Mouse (Mus musculus) heart, postnatal 14 days (tissue): ENCODE data around the gene Mrps33. TPM values are rescaled to one million over a fixed set of nuclear protein-coding genes. Genes with fewer than 3 reads are reported as not detected.
A peak's percentile ranks its signal among the peaks of the same experiment; 100 is the strongest.

Experiments
- DNase-seq, 2 experiments: peaks; one replicate each; pipeline ENCODE4 v3.0.0; 2021 to 2022
- intact Hi-C: fragments of 180-260 bp; cut with DNase I; formaldehyde crosslinking; loops from one replicate; pipeline ENCODE4 v1.15.1; 2025
- long read RNA-seq, 2 experiments: library from polyadenylated mRNA; stranded (forward); transcript quantifications; one replicate each; pipeline ENCODE4 v2.0.0; 2021
- total RNA-seq, 2 experiments: library from RNA; stranded (reverse); gene quantifications; 2 replicates each; pipeline ENCODE4 v1.2.3; 2021

Mrps33 gene
- 10 to 100 TPM; 89.3 to 96.8 TPM for total RNA-seq
- long read RNA-seq, experiment 1, transcript Mrps33-202 (3 exons, 500 nt), result minor isoform, 12 of 145 reads
- long read RNA-seq, experiment 1, transcript Mrps33-201 (3 exons, 1,107 nt), result major isoform, 121 of 145 reads
- long read RNA-seq, experiment 1, partial matches to known transcripts, result 1 of 145 reads
- long read RNA-seq, experiment 1, other reads (novel, unspliced or antisense), result 11 of 145 reads
- long read RNA-seq, experiment 2, transcript Mrps33-201 (3 exons, 1,107 nt), result major isoform, 116 of 131 reads
- long read RNA-seq, experiment 2, transcript Mrps33-202 (3 exons, 500 nt), result minor isoform, 6 of 131 reads
- long read RNA-seq, experiment 2, partial matches to known transcripts, result 2 of 131 reads
- long read RNA-seq, experiment 2, other reads (novel, unspliced or antisense), result 7 of 131 reads

DNA sequence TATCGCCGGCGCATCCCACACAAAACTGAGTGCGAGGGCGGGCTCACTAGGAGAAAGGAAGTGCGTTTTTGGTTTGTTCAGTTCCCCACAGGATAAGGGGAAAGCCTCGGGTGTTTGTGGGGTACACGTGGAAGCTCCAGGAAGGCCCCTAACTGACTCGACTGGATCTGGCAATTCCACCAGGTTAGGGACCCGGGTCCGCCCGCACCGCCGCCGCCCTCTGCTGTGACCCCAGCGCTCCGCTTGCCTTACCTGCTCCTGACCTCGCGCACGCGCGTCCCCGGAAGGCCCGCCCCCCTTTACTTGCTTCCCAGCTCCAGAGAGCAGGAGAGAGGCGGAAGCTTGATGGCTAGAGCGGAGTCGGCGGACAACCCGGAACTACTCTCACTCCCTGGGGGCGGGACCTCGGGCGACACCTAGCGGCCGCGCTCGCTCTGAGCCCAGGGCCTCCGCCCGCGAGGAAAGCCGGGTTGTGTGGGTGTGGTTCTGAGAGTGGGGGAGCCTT is at the start of gene Mrps33:
Gene Mrps33 (minus strand): TSS at position 377 of the 505 bp plus-strand sequence.
- intact Hi-C loops, result no loop called here
- DNase-seq, result peak; percentile 97 to 99

GRCm38 (mm10) chr6:39849667-39850066 is 38.9 kb upstream of the Mrps33 start:
- DNase-seq, result no peak
- intact Hi-C loops, result no loop called here

GRCm38 (mm10) chr6:39848766-39849165 is 38.0 kb upstream of the Mrps33 start:
- DNase-seq, result no peak
- intact Hi-C loops, result no loop called here

DNA sequence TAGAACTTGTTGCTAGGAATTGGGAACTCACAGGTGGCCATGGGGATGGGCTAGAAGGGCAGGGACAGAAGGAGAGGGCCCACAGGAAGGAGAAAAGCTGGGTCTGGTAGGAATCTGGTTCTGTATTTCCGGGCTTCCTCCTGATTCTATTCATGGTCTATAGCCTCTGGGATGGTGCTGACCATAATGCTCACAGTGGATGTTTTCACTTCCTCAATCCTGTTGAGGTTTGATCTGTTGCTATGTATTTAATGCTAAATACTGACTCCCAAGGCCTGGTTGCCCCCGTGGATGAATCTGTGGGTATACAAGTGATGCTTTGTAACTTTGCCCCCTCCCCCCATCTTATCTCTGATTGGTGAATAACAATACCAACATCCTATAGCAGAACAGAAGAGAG is 36.8 kb upstream of the Mrps33 start:
- DNase-seq, result no peak

DNA sequence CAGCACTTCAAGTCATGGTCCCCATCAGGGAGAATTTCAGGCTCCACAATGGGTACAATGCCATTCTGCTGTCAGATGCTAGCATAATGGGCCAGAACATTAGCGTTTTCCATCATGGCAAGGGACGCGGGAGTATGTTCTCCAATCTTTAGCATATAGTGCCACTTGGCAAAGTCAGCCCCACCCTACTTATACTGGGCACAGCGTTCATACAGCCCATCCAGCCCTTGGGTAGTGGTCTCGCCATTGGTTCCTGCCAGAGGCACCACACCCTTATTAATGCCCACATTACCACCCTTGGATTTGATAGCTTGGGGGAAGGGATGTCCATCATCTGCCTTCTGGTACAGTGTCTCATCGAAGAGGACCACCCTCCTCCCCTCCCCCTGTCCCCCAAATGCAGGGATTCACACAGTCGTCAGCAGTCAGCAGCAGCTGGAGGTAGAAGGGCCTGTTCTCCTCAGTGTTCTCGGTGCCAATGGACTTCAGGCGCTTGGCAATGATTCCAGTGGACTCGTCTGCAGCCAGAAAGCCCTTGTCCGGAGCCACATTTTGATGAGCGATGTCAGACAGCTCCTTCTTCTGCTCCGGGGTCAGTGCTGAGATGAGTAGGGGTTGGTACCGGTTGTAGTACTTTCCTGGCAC is 33.0 kb upstream of the Mrps33 start:
- intact Hi-C loops, result no loop called here
- no peak for DNase-seq

More for the DNA sequence above, 36.8 kb upstream of the Mrps33 start:
- intact Hi-C loops, result no loop called here

GRCm38 (mm10) chr6:39828736-39829135 is 17.9 kb upstream of the Mrps33 start:
- DNase-seq, result peak; percentile 40 to 53
- intact Hi-C loops, result no loop called here

DNA sequence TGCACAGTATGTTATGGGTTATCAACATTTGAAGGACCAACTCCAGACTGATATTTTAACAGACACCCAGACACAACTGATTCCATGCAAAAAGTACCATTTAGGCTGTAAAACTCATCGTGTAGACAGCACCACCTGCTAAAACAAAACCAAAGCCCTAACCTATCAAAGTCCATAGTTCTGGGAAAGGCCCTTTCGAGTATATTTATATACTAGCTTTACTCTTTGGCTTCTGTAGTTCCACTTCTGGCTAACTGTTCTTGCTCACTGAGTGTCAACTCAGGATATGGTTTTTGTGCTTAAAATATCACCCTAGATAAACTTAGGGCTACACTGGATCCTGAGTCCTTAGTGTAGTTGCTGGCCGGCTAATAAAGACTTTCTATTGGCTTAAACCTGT is 10.5 kb upstream of the Mrps33 start:
- intact Hi-C loops, result no loop called here

DNA sequence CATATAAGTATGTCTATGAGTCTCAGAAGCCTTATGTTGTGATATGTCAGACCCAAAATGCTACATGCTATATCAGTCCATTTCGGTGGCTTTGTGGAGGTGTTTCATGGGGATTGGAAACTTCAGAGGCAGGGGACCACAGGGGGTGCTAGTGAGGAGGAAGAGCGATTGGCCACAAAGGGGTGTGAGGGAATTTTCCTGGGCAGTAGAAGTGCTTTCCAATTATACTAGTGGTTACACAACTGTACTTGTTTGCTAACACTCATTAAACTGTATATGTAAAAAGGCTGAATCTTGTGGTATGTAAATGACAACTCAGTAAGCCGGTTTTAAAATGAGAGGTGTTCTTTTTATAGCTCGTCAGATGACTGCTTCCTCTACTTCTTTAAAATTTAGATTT is 8.1 kb upstream of the Mrps33 start:
- DNase-seq, result no peak
- intact Hi-C loops, result no loop called here

More for the DNA sequence above, 10.5 kb upstream of the Mrps33 start:
- no peak for DNase-seq

GRCm38 (mm10) chr6:39808511-39808910 is 2.3 kb downstream of the Mrps33 start:
- DNase-seq, result no peak
- intact Hi-C loops, result no loop called here

- no peak for DNase-seq
- intact Hi-C loops, result no loop called here
These were observed 3.7 kb downstream of the Mrps33 start for GRCm38 (mm10) chr6:39807050-39807560.

DNA sequence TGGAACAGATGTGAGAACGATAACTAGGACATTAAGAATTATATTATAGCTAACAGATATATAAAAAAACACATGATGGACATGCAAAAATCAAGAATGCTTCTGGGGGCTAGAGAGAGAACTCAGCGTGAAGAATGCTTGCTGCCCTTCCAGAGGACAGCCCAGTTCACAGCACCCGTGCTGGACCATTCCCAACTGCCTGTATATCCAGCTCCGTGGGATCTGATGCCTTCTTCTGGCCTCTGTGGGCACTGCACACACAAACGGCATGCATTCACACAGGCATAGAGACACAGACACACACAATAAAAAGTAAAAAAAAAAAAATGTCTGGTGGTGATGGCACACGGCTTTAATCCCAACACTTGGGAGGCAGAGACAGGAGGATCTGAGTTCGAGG is 4.5 kb downstream of the Mrps33 start:
- intact Hi-C loops, result no loop called here
- no peak for DNase-seq

- intact Hi-C loops, result no loop called here
- no peak for DNase-seq
These were observed 4.9 kb downstream of the Mrps33 start for GRCm38 (mm10) chr6:39805916-39806315.

DNA sequence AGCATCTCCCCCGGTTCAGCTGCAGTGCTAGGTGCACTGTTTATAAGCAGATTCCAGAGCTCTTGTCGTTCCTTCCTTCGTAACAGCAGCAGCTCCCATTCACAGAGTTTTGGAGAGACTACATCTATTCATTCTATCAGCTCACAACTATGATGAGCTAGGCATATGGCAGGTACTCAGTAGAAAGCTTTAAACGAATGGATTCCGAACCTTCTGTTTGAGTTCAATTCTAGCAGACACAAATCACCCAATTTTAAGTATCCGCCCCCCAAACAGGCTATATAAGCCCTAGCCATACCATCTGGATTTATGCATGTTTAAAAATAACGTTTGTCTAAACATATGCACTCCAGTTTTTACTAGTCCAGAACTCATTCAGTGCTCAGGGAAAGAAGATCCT is 9.8 kb downstream of the Mrps33 start:
- no peak for DNase-seq
- intact Hi-C loops, result no loop called here

DNA sequence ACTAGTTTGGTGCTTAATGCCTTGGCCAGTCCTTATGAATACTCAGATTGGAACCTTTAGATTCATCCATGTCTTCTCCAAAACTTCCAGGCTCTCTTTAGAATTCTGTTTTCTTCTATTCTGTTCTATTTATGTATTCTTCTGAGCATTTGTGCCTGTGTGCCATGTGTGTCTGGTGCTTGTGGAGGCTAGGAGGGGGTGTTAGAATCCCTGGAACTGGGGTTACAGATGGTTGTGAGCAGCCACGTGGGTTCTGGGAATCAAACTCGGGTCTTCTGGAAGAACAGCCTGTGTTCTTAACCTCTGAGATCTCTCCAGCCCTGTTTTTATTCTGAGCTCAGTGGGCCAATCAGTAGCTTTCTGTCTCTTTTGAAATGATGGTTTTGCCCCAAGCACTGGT is 13.7 kb downstream of the Mrps33 start:
- intact Hi-C loops, result no loop called here
- DNase-seq, result no peak

DNA sequence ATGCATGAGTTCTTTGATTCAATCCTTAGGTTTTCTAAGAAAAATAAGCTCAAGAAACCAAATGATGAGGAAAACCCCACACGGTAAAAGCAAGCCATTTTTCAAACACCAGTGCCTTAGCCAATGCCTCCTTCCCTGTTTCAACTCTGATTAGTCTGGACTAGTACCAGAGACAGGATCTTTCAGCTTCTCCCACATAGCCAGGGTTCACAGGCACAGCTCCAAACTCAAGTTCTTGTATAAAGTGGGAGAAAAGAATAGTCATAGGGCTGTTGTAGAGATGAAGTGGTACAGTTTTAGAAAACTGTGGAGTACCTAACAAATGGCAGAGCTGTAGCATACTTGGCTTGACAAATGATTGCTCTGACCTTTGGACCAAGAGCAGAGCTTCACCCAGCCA is 14.6 kb downstream of the Mrps33 start:
- DNase-seq, result no peak
- intact Hi-C loops, result no loop called here

- intact Hi-C loops, result no loop called here
- no peak for DNase-seq
These were observed 19.0 kb downstream of the Mrps33 start for GRCm38 (mm10) chr6:39791806-39792205.

GRCm38 (mm10) chr6:39788408-39788807 is 22.4 kb downstream of the Mrps33 start:
- no peak for DNase-seq
- intact Hi-C loops, result loop anchor here (10.0 kb wide), 2 partner anchors 144 to 194 kb away; partner anchors contain the start of gene Ndufb2

- intact Hi-C loops, result loop anchor here (10.0 kb wide), 2 partner anchors 143 to 193 kb away; partner anchors contain the start of gene Ndufb2
- DNase-seq, result no peak
These were observed 23.0 kb downstream of the Mrps33 start for GRCm38 (mm10) chr6:39787783-39788182.

DNA sequence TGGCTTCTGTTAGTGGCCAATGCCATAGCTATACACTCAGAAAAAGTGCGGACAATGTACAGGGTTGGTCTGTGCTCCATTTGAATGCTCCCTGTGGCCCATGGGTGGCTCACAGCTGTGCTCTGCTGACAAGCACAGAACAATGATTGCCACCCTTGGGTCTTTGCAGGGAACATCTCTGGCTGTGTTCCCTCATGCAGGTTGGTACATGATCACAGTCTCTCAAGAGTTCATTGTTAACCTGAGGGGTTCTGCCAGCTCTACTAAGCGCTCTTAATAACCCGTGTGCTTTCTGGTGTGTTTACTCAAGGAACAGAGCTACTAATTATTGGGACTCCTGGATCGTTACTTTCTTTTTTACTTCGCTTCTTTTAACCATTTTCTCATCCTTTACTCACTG is 24.8 kb downstream of the Mrps33 start:
- DNase-seq, result no peak
- intact Hi-C loops, result loop anchor here (10.0 kb wide), 2 partner anchors 141 to 191 kb away; partner anchors contain the start of gene Ndufb2

DNA sequence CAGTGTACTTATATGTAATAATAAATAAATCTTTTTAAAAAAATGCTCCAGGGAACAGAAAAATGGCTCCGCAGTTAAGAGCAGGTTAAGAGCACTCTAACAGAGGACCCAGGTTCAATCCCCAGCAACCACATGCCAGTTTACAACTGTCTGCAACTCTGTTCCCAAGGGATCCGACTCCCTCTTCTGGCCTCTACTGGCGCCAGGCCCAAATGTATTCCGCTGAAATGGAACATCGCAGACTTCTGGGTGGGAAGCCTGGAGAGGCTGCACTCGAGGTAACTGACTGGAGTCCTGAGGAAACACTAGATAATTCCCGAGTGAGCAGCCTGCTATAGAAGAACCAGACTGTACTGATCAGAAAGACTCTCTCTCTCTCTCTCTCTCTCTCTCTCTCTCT is 27.3 kb downstream of the Mrps33 start:
- intact Hi-C loops, result loop anchor here (2.0 to 10.0 kb wide), 6 partner anchors 59 to 321 kb away; partner anchors contain the start of genes Braf and Ndufb2

GRCm38 (mm10) chr6:39782618-39783017 is 28.2 kb downstream of the Mrps33 start:
- peak in 1 of 2 experiments; percentile 46 for DNase-seq
- intact Hi-C loops, result loop anchor here (2.0 to 10.0 kb wide), 6 partner anchors 58 to 320 kb away; partner anchors contain the start of genes Braf and Ndufb2

More for the DNA sequence above, 27.3 kb downstream of the Mrps33 start:
- DNase-seq, result peak; percentile 19 to 29
